Mouse (Mus musculus) megakaryocyte, embryonic 14.5 days (primary cell): ENCODE measurements at regions not wholly inside any gene's neighbourhood (a gene's known extent, or its start where the extent isn't known, plus 50 kb on each side); places are given as distances from the start of the nearest gene placed in this dataset.

Experiments used
- H3K27me3 ChIP-seq: replicated peaks from 2 replicates; pipeline ENCODE3; 2012; ENCODE audit warnings: inconsistent platforms
- H3K36me3 ChIP-seq: replicated peaks from 2 replicates; pipeline ENCODE3; 2012; ENCODE audit warnings: low read length, inconsistent platforms, mixed read lengths
- H3K4me1 ChIP-seq: 2 replicates; pipeline ENCODE4 v1.6.1; 2012; ENCODE audit warnings: inconsistent platforms
- H3K4me3 ChIP-seq: replicated peaks from 2 replicates; pipeline ENCODE3; 2012; ENCODE audit warnings: moderate library complexity, mild to moderate bottlenecking, inconsistent platforms
- H3K9me3 ChIP-seq: 2 replicates; pipeline ENCODE4 v1.6.1; 2012; ENCODE audit warnings: inconsistent platforms
- FLI1 ChIP-seq: IDR thresholded peaks from 2 replicates; pipeline ENCODE4 v1.6.1; 2012; ENCODE audit warnings: low read length, inconsistent platforms, mixed read lengths
- GATA1 ChIP-seq: IDR thresholded peaks from 3 replicates; pipeline ENCODE4 v1.6.1; 2012; ENCODE audit warnings: mixed read lengths, low read length, inconsistent platforms, borderline replicate concordance

DNA sequence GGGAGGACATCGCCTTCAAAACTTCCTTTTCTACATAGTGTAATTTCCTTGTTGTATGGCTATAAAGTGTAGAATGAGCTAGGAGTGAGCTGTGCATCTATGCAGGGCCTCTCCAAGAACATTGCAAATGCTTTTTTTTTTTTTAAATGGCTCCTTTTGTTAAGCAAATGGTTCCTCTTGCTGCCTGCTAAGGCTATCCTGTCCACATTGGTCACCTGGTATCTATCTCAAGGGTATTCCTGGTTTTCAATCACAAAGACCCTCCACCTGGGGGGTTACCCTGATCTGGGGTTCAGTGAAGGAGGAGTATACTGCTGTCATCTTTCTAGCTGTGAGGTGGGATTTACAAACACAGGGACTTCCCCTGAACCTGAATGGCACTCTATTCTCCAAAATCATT lies 112.9 kb upstream of the Sall1 start:
- no peak for TF ChIP-seq GATA1
- TF ChIP-seq FLI1 = no peak
- H3K4me1 ChIP-seq = no peaks in the 10 kb centered on the region
- H3K4me3 ChIP-seq = no peak overlapping the region
- H3K9me3 ChIP-seq = peaks cover 44% of the 10 kb centered on the region
- H3K36me3 ChIP-seq = no peaks in the 10 kb centered on the region
- H3K27me3 ChIP-seq = no peaks in the 10 kb centered on the region

DNA sequence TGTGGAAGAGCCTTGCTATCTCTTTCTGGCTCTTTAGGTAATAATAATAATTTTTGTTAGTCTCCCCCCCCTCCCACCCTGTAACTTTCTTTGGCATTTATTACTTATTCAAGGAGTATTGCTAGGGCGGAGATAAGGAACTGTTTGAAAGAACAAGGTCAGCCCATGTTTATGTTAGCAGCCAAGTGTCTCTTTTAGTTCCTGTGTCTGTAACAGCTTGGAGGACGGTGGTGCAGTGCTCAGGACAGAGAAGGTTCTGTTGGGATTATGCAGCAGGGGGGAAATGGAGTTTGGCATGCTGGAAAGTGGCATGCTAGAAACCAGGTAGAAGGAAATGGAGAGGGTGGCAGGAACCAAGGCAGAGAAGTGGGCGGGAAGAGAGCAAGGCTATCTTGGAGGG lies 109.6 kb upstream of the Sall1 start:
- no peak for TF ChIP-seq GATA1
- Histone ChIP-seq H3K4me1 (no peaks in the 10 kb centered on the region), H3K9me3 (peaks cover 50% of the 10 kb centered on the region), H3K4me3 (no peak overlapping the region), H3K27me3 (no peaks in the 10 kb centered on the region), H3K36me3 (no peaks in the 10 kb centered on the region)

DNA sequence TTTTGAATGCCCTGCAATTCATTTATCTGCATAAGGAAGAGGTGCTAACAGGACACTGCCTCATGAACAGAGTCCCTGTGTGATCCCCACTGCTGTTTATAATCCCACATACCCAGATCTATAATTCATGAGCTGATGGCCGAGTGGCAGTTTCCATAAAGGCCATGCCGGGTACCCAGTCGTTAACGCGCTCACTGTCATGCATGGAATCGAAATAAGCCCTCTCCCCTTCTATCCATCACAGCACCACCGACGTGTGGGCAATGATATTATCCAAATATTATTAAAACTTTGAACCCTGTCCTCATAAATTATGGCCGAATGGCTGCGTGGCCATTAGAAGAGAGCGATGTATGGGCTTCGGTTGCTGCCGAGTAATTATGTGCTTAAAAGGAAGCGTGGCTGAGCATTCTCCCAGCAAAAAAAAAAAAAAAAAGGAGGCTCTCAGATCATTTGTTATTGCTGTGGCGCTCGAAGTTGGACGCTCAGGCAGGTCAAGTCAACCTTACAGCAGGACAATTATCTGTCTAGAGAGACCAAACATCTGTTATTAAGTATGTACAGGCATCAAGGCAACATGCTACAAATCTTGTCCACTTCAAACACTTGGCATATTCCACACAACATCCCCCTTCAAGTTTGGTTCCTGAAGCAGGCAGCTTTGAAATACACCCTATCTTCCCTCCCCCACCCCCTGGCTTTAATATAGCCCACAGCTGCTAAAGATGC lies 109.1 kb upstream of the Sall1 start:
- TF ChIP-seq FLI1 (no peak), GATA1 (no peak)
- Histone ChIP-seq H3K27me3 (no peaks in the 10 kb centered on the region), H3K4me1 (no peaks in the 10 kb centered on the region), H3K36me3 (no peaks in the 10 kb centered on the region), H3K4me3 (no peak overlapping the region), H3K9me3 (peaks cover 55% of the 10 kb centered on the region)

DNA sequence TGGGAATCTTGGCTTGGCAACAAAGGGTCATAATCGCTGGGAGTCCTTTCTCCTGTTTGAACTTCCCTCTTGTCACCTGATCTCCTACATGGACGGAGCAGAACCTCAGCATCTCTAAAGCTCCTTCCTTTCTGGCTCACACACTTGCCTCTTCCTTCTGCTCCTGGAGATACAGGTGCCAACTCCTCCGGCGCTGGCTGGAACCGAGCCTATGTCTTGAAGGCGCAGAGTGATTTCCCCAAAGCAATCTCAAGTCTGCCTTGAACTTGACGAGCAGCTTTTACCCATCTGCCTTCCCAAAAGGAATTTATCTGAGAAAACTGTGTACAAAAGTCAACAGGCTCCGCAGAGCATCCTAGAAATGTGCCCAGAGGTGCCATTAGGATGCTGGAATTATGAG lies 108.4 kb upstream of the Sall1 start:
- Histone ChIP-seq H3K36me3 (no peaks in the 10 kb centered on the region), H3K4me1 (no peaks in the 10 kb centered on the region), H3K9me3 (peaks cover 56% of the 10 kb centered on the region), H3K4me3 (no peak overlapping the region), H3K27me3 (no peaks in the 10 kb centered on the region)
- no peak for TF ChIP-seq GATA1

DNA sequence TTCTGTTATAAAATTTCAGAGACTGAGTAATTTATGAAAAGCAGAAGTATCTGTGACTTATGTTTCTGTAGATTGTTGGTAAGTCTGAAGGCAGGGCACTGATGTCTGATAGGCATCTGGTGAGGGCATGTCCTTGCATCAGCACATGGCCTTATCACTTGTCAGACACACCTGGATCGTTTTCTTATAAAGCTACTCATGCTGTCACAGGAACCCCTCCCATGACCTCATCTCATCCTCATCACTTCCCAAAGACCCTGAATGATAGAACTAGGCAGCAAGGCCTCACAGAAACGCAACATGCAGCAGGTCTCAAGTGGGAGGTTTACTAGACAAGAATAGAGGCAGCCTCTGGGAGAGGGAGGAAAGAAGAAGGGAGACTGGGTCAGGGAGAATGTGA lies 107.0 kb upstream of the Sall1 start:
- TF ChIP-seq GATA1 (no peak), FLI1 (no peak)
- Histone ChIP-seq H3K36me3 (no peaks in the 10 kb centered on the region), H3K4me1 (no peaks in the 10 kb centered on the region), H3K27me3 (no peaks in the 10 kb centered on the region), H3K4me3 (no peak overlapping the region), H3K9me3 (peaks cover 56% of the 10 kb centered on the region)

DNA sequence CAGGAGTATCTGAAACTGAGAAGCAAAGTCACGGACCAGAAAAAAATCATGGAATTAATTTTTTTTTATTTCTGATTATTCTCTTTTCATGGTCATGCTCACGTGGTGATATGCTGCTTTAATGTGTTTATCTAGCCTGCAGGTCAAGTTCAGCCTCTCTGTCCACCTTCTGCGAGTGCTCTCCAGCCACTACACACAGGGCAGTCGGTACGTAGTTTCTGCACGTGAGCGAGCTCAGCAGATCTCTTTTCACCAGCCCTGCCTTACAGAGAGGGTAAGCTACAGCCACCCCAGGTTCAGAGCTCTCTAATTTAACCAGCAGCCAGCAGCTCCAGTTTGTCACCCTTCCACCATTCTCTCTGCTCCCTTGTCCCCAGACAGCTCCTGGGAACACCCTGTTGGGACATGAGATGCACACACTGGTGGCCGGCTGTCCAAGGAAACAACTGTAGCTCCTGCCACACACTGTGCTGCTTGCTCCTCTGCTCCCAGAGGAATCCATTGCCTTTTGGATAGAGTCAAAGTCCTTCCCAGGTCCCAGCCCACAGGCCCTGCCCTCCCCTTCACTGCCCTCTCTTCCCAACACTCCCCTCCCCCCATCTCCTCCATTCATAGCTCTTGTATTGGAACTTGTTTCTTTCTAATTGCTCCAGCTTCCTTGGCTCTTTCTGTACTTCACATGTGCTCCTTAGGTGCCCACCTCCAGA lies 97.7 kb upstream of the Sall1 start:
- H3K36me3 ChIP-seq = no peaks in the 10 kb centered on the region
- no peaks in the 10 kb centered on the region for H3K27me3 ChIP-seq
- TF ChIP-seq FLI1 = no peak
- TF ChIP-seq GATA1 = no peak
- H3K4me1 ChIP-seq = no peaks in the 10 kb centered on the region
- peaks cover 26% of the 10 kb centered on the region for H3K9me3 ChIP-seq
- H3K4me3 ChIP-seq = no peak overlapping the region

DNA sequence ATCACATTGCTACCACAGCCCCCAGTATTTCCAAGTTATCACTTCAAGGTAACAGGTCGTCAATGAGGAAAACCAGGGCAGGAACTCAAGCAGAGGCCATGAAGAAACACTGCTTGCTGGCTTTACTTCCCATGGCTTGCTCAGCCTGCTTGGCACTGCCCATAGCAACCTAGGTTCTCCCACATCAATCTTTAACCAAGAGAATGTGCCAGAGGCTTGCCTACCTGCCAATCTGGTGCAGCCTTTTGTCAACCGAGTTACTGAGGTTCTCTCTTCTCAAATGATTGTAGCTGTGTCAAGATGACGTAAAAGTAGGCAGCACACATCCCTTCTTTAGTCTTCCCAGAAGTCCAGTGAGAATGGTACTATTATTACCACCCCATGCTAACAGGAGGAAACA lies 95.9 kb upstream of the Sall1 start:
- TF ChIP-seq FLI1 (no peak), GATA1 (no peak)
- no peaks in the 10 kb centered on the region for H3K27me3 ChIP-seq

DNA sequence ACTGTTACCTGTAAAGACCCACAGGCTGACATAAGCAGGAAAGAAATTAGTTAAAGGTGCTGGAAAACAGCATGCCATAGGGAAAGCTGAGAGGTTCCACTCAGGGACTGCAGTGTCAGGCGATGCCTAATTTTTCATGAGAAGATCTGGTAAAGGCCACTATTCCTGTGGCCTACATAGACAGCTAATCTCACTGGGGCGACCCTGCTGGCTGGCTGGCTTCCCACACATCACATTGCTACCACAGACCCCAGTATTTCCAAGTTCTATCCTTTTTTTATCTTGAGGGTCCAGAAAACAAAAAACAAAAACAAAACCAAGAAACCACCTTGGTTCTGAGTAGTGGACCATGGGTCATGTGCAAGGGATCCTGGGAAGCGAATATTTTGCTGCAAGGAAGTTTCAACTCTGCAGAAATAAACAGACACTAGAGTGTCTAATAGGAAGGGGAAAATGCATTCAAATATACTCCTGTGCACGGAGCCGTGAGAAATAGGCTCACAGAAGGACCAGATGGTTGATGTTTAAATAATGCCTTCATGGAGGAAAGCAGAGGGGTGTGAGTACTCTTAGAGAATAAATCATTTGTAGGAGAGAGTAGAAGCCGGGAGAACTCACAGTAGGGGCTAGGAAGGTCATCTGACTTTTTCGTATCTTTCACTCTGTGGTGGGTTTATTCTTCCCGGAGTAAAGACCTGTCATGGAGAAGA lies 94.6 kb upstream of the Sall1 start:
- Histone ChIP-seq H3K4me3 (no peak overlapping the region), H3K4me1 (no peaks in the 10 kb centered on the region), H3K36me3 (no peaks in the 10 kb centered on the region), H3K27me3 (no peaks in the 10 kb centered on the region), H3K9me3 (peaks cover 28% of the 10 kb centered on the region)
- TF ChIP-seq GATA1 (no peak), FLI1 (no peak)

More for the DNA sequence above, 95.9 kb upstream of the Sall1 start:
- Histone ChIP-seq H3K9me3 (peaks cover 21% of the 10 kb centered on the region), H3K4me1 (no peaks in the 10 kb centered on the region), H3K4me3 (no peak overlapping the region), H3K36me3 (no peaks in the 10 kb centered on the region)

DNA sequence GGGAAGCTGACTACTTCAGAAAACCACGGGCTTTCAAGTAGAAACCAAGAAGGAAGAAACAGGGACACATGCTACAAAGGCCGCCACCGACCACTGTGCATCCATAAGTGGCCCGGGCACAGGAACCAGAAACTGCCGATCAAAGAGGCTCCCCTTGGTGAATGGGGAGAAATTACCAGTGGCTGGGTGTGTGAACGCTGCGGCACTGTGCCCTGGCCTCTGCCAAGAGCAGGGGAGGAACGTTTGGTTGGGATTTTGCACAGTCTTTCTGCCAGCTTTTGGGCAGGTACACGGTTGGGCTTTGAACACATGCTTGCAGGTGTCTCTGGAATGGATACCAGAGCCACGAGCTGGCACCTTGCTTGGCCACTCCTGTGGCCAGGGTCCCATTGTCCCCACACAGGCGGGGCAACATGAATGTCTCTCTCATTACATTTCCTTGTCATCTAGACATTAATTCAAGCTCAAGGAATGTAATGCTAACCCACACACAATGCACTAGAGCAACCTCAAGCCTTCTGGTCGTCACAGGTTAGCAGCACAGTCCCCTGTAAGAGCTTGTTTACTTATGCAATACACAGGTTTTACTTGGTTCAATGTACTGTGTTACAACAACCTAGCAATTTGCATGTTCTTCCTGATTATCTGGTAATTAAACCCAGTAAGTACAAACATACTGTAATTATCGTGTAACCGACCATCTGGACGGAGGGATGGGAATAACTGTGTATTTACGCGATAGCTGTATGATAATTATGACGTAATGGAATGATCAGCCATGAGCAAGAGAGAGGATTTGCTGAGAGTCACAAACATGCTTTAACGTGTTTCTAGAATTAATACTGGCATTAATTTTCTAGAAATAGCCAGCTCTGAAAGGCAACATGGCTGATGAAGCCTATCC lies 90.9 kb upstream of the Sall1 start:
- TF ChIP-seq GATA1 = no peak
- no peak for TF ChIP-seq FLI1
- no peaks in the 10 kb centered on the region for H3K27me3 ChIP-seq
- no peaks in the 10 kb centered on the region for H3K36me3 ChIP-seq
- H3K9me3 ChIP-seq = peaks cover 35% of the 10 kb centered on the region
- H3K4me3 ChIP-seq = no peak overlapping the region
- no peaks in the 10 kb centered on the region for H3K4me1 ChIP-seq

DNA sequence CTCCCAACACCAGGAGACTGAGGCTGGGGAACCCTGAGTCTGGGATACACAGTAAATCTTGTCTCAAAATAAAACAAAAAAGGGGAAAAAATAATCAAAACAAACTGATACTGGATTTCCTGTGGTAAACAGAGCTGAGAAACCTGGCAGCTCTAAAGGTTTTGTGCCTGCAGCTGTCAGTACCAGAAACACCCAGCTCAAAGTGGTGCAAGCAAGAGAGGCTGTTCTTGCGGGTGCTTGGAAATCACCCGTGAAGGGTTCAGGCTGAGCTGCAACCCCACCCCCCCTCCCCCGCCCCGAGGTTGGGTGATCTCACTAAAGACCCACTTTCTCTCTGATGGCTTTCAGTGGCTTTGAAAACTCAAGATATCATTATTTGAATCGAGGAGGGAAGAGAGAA lies 90.1 kb upstream of the Sall1 start:
- Histone ChIP-seq H3K27me3 (no peaks in the 10 kb centered on the region), H3K36me3 (no peaks in the 10 kb centered on the region), H3K4me1 (no peaks in the 10 kb centered on the region), H3K4me3 (no peak overlapping the region), H3K9me3 (peaks cover 36% of the 10 kb centered on the region)
- TF ChIP-seq GATA1 = no peak
